Mouse (Mus musculus) cerebellum, adult 18-20 months (tissue): Measurements from ENCODE around the gene Acsm5.
"Not testable (repeated sequence)": the region's sequence is repeated elsewhere in the genome, so short reads cannot be mapped to it uniquely, and the experiment has no call there.

Experiments used
- DNase-seq, 2 experiments: peaks; one replicate each; pipeline ENCODE4 v3.0.0; 2021

The Acsm5 gene

GRCm38 (mm10) chr7:119550471-119551222 is 31.4 kb downstream of the Acsm5 start:
- no peak for DNase-seq

GRCm38 (mm10) chr7:119554040-119554439 is 34.8 kb downstream of the Acsm5 start, which contains the start of gene Acsm2:
Gene Acsm2 (plus strand): TSS chr7:119554340.
- no peak for DNase-seq

- DNase-seq, result no peak
These were observed 40.7 kb downstream of the Acsm5 start for GRCm38 (mm10) chr7:119559789-119560451.

GRCm38 (mm10) chr7:119560452-119560835 is 41.2 kb downstream of the Acsm5 start:
- no peak for DNase-seq

- DNase-seq, result no peak
These were observed 42.2 kb downstream of the Acsm5 start for GRCm38 (mm10) chr7:119561441-119561840.

GRCm38 (mm10) chr7:119562476-119562875 is 43.2 kb downstream of the Acsm5 start:
- not testable (repeated sequence) for DNase-seq

- DNase-seq, result no peak
These were observed 75.4 kb downstream of the Acsm5 start for GRCm38 (mm10) chr7:119594530-119595107.
